Mouse (Mus musculus) kidney, postnatal 36 days (tissue): ENCODE data around the gene Inpp5a.
A peak's percentile ranks its signal among the peaks of the same experiment; 100 is the strongest.

Source experiments
- DNase-seq, 2 experiments: peaks; one replicate each; pipeline ENCODE4 v3.0.0; 2021 to 2022; ENCODE audit warnings: mixed read lengths in 2 of 2

Inpp5a gene

DNA sequence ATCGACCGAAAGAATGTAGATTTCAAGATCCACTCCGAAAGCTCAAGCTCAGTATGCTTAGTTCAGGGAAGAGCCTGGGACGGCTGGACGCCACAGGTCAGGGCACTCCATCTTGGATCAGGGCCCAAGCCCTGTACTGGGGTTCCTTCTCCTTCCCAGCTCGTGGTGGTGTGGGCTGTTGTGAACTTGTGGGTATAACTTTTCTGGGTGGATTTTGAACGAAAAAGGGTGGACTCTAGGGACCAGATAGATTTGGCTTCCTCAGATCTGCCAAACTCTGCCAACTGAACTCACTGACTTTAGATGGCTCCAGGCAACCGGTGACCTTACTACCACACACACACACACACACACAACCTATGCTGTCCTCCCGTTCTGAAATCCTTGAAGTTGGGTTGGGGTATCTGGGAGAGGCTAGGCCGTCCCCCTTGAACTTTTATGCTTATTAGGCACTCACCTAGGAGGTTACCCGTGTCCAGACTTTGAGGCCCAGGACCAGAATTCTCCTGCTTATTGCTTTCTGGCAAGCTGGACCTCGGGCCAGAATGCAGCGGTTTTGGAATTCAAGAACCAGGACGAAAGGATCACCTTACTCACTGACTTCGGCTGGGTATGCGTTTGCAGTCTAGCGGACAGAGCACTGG, 194.3 kb downstream of the Inpp5a start:
- no peak for DNase-seq

GRCm38 (mm10) chr7:139584221-139585175, 195.6 kb downstream of the Inpp5a start:
- DNase-seq = peak in 1 of 2 experiments; percentile 13

GRCm38 (mm10) chr7:139585183-139585821, 196.4 kb downstream of the Inpp5a start:
- DNase-seq = peak in 1 of 2 experiments; percentile 5

- no peak for DNase-seq
Measured at GRCm38 (mm10) chr7:139587919-139588318, 199.0 kb downstream of the Inpp5a start.

- DNase-seq = peak; percentile 35 to 69
Measured at GRCm38 (mm10) chr7:139590302-139590701, 201.4 kb downstream of the Inpp5a start.

DNA sequence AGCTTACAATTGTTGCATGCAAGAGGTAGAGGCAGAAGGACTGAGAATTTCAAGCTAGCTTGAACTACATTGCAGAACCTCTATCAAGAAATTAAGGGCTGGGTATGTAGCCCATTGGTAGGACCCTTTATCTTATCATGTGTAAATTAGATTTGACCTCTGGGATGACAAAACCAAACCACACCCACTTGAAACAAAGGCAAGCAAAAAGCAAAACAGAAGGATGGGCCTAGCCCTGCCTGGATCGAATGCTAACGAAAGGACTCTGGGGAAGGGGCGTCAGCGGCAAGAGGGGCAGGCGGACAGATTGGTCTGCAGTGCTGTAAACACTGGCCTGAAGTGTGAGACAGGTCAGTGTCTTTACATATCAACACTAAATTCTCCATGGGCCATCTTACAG, 202.4 kb downstream of the Inpp5a start:
- no peak for DNase-seq

GRCm38 (mm10) chr7:139595311-139595710, 206.4 kb downstream of the Inpp5a start:
- DNase-seq = no peak

GRCm38 (mm10) chr7:139595862-139596261, 207.0 kb downstream of the Inpp5a start:
- no peak for DNase-seq

DNA sequence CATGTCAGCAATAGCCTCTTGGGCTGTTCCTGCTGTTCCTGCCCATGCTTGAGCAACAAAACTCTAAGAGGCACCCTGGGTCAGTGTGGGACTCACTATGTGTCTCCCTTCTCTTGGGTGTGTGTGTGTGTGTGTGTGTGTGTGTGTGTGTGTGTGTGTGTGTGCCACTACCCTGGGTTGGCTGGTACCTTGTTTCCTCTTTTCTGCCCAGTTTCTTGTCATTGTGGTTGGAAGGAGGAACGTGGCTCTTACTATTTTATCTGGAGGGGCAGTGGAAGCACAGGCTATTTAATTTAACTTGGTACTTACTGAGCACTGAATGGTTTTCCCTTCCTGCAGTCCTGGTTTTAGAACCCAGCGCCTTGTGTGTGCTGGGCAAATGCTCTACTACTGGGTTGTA, 221.4 kb downstream of the Inpp5a start:
- no peak for DNase-seq

- DNase-seq = peak; percentile 41 to 76
Measured at GRCm38 (mm10) chr7:139615767-139616766, 227.2 kb downstream of the Inpp5a start.

DNA sequence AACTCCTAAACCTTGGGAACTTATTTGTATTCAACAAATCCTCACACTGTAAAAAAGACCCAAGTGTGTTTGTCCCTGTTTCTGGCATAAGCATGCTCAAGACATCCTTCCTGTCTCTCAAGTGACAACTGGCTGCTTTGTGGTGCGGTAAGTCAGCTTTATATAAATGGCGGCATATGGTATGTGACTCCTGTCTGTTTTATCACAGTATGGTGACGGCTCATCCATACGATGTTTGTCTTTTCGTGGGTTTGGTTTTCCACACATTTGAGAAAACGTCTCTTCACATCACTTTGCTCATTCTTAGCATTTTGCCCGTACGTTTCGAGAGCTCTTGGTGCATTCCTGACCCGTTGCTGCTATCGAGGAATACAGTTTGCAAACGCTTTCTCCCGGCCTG, 233.7 kb downstream of the Inpp5a start:
- no peak for DNase-seq

GRCm38 (mm10) chr7:139625156-139625555, 236.2 kb downstream of the Inpp5a start:
- no peak for DNase-seq
